Mouse (Mus musculus): ENCODE results near the gene Bmyc.

- TF ChIP-seq CTCF (IDR thresholded peaks at IDR 0.05; ENCODE audit: low read depth) (no peak), EP300 (IDR thresholded peaks at IDR 0.05; ENCODE audit: low read depth) (no peak)
Observed at GRCm38 (mm10) chr2:25664125-25664524, 42.4 kb upstream of the Bmyc start.

Measured in liver, embryonic 14.5 days (tissue).